Mouse (Mus musculus) right cerebral cortex, postnatal 25 days (tissue): ENCODE measurements at regions not wholly inside any gene's neighbourhood (a gene's known extent, or its start where the extent isn't known, plus 50 kb on each side); places are given as distances from the start of the nearest gene placed in this dataset.

Source experiments
- DNase-seq: peaks from one replicate; pipeline ENCODE4 v3.0.0; 2022

DNA sequence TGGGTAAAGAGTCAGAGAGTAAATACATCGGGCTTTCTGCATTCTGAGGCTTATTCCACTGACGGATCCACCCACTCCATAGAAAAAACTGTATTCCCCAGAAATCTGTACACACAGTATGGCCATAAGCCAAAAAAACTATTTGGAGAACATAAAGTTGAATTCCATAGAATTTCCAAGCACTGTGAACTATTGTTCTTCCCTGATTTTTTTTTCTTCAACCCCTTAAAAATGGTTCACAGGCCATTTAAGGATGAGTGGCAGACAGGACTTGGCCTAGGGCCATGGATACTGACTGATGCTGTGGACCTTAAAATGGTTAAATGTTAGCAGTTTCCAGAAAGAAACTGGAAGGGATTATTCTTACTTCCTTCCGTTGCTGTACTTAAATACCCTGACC lies 247.0 kb downstream of the Sipa1l2 start:
- DNase-seq = no peak

DNA sequence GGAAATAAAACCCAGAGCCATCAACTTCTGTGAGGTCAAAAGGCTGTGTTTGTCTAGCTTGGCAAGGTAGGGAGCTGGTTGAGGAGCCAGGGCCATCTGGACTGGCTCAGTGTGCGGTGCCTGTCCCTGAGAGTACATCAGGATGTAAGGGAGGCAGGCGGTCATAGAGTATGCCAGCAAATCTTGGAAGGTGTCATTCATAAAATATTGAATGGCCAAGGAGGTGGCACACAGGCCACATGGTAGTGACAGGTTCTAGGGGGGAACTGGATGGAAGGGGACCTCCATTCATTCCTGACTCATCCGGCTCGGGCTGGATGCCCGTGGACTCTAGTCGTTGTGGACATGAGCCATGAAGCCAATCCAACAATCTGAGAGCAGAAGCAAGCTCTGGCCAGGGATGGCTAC lies 252.0 kb downstream of the Sipa1l2 start:
- no peak for DNase-seq

DNA sequence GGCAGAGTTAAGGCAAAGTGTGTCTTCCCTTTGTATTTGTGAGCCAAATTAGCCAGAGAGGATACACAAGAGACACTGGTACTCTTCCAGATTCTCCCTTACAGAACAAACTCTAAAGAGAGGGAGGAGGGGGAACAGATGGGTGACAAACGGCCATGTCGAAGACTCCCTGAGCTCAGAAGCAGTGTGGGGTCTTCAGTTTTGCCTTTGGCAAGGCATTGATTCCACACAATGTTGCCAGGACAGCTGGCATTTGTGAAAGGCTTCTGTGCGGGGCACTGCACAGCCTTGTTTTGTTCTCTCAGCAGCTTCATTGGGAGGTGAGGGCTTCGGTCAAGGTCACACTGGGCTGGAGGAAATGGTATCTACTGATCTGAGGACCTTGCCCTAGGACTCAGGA lies 253.9 kb downstream of the Sipa1l2 start:
- no peak for DNase-seq

DNA sequence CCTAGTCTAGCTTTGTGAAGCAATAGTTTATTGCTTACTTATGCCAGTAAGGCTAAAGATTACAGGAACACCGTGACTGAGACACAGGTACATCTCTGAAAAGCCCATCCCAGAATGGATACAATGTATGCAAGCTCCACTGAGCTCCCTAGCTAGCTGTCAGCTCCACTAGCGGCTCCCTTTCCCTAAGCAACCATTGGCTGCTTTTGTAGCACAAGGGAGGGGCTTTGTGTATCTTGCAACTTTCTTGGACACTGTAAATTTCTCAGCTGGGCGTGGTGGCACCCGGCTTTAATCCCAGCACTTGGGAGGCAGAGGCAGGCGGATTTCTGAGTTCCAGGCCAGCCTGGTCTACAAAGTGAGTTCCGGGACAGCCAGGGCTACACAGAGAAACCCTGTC lies 254.6 kb downstream of the Sipa1l2 start:
- DNase-seq = no peak

DNA sequence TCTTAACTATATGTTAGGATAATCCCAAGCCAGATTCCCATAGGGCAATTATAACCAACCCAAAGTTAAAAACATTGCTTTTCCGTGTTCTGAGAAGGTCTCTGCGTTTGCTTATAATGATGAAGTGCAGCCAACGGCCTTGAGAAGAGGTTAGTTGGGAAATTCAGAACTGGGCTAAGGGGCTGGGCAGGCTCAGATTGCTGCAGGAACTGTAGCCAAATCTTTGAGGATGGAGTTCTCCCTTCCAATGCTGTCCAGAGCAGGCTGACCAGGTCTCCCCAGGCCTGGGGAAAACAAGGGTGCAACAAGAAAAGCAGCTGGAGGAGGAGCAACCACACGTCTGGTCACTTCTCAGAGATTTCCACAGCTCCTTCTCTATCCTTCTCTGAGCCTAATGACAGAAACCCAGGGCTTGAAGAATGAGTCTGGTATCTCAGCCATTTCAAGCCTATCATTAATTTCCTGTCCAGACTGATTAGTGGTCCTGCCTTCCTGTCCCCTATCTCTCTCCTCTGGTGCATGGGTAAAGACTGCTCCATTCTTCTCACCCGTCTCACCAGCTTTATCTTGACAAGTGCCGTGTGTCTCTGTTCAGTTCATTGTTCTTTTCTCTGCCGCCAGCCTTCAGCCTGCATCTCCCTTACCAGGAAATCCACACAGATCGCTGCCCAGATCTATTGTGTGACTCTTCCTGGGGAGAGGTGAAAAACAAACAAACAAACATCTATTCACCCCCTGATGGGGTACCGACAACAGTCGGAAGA lies 255.2 kb downstream of the Sipa1l2 start:
- DNase-seq = no peak

DNA sequence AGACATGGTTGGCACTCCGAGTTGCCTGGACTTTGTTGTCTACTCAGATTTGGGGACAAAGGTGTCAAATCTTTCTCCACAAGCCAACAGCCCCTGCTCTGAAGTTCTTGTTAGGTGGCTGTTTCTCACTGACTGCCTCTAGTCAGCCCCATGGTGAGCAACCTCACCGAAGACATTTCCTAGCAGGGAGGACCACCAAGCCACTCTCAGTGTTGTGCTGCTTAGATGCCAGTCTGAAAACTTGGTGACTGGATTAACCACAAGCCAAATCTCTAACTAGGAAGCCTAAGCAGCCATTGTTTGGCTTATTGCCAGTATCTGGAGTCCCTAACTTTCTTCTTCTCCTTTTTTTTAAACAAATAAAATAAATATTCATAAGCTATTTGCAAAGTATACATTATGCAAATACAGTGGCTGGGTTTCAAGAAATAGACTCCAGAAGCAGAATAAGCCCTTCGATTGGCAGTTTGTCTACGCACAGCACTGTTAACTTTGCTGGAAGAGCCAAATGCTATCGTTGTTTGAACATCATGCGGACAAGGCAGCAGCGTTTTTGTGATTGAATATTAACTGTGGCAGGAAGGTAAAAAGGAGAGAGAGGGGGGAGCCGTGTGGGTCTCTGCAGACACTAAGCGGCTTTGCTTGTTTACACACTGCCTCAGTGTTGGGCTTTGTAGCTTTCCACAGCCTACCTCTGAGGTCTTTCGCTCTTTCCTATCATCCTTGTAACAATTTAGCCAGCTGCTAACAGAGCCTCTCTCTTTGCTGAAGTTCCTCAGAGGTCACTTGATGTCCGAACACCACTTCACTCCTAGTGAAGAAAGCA lies 257.4 kb downstream of the Disc1 start:
- no peak for DNase-seq
